Mouse (Mus musculus) liver, adult 2 months (tissue): ENCODE measurements around the gene Casq1. TPM values are rescaled to one million over a fixed set of nuclear protein-coding genes. Genes with fewer than 3 reads are reported as not detected.

Experiments used
- DNase-seq: peaks from one replicate; pipeline ENCODE4 v3.0.0-alpha.2; 2011; ENCODE audit warnings: low read depth, low spot score; ENCODE audit errors: extremely low read depth
- H3K27ac ChIP-seq: fragments of 200-500 bp; replicated peaks from 2 replicates; pipeline ENCODE4 v1.5.1; 2012; ENCODE audit warnings: low read depth, mild to moderate bottlenecking, control low read depth, inconsistent platforms, low read length; ENCODE audit not compliant: insufficient read depth
- H3K27me3 ChIP-seq: fragments of 200-500 bp; 2 replicates; pipeline ENCODE4 v1.6.1; 2012; ENCODE audit warnings: mild to moderate bottlenecking, moderate library complexity, low read length, inconsistent platforms; ENCODE audit not compliant: control insufficient read depth, insufficient read depth
- H3K36me3 ChIP-seq: fragments of 200-500 bp; 2 replicates; pipeline ENCODE4 v1.6.1; 2012; ENCODE audit warnings: low read length, inconsistent platforms; ENCODE audit not compliant: control insufficient read depth, insufficient read depth
- H3K4me1 ChIP-seq: fragments of 200-500 bp; 2 replicates; pipeline ENCODE4 v1.6.1; 2011; ENCODE audit warnings: low read length; ENCODE audit not compliant: control insufficient read depth, insufficient read depth
- H3K4me3 ChIP-seq: fragments of 200-500 bp; 2 replicates; pipeline ENCODE4 v1.5.1; 2011; ENCODE audit warnings: low read depth, mild to moderate bottlenecking, control low read depth, low read length, moderate library complexity; ENCODE audit not compliant: insufficient read depth
- H3K79me2 ChIP-seq: fragments of 200-500 bp; 2 replicates; pipeline ENCODE4 v1.6.1; 2012; ENCODE audit warnings: inconsistent platforms, mild to moderate bottlenecking, low read length, moderate library complexity; ENCODE audit not compliant: control insufficient read depth, insufficient read depth
- H3K9ac ChIP-seq: fragments of 200-500 bp; 2 replicates; pipeline ENCODE4 v1.6.1; 2012; ENCODE audit warnings: low read depth, mild to moderate bottlenecking, control low read depth, inconsistent platforms, low read length
- CTCF ChIP-seq: fragments of 200-500 bp; IDR thresholded peaks from 2 replicates; pipeline ENCODE4 v1.5.1; 2011; ENCODE audit warnings: low read depth, low read length, control low read depth
- POLR2A ChIP-seq: fragments of 200-500 bp; IDR thresholded peaks from 2 replicates; pipeline ENCODE4 v1.6.1; 2011; ENCODE audit warnings: low read length, control low read depth; ENCODE audit not compliant: insufficient read depth; ENCODE audit errors: extremely low read depth
- WGBS: fragments of 180-500 bp; shearing (Covaris S2); methylation state at CpG from one replicate; pipeline ENCODE4 v1.1.7; 2018; 5-methylcytosine and 5-hydroxymethylcytosine counted together
- polyA plus RNA-seq: library from polyadenylated mRNA; depleted of rRNA; stranded (reverse); fragments of >200 nt; gene quantifications from 2 replicates; pipeline ENCODE4 v1.2.3, GENCODE M21; 2012
- total RNA-seq: library from RNA; depleted of rRNA; stranded (reverse); fragments of >200 nt; gene quantifications from 2 replicates; pipeline ENCODE4 v1.2.3, GENCODE M21; 2014

The Casq1 gene
- total and polyA plus RNA-seq, 2 experiments = 0.21 to 0.74 TPM

GRCm38 (mm10) chr1:172207111-172207584 is 12.5 kb downstream of the Casq1 start:
- Histone ChIP-seq H3K79me2 (no peaks in the 10 kb centered on the region), H3K27me3 (no peaks in the 10 kb centered on the region), H3K4me3 (no peak overlapping the region), H3K36me3 (no peaks in the 10 kb centered on the region), H3K4me1 (peaks cover 8% of the 10 kb centered on the region; the same call in 1 of the 2 replicates), H3K9ac (no peak overlapping the region), H3K27ac (0 out of 2 replicates have a peak overlapping the region, but pooled peaks have one; percentile 22)
- WGBS = 36% methylated on average over 7 of the region's 7 CpGs
- no peak for DNase-seq
- TF ChIP-seq POLR2A (no peak), CTCF (no peak)

GRCm38 (mm10) chr1:172206141-172206917 is 13.3 kb downstream of the Casq1 start, which contains the start of gene Pea15a:
Gene Pea15a, minus strand, starts transcription at chr1:172206804.
- DNase-seq = peak; percentile 22

GRCm38 (mm10) chr1:172205741-172206087 is 14.0 kb downstream of the Casq1 start:
- WGBS = 21% methylated on average over 3 of the region's 3 CpGs

More at GRCm38 (mm10) chr1:172206141-172206917, 13.3 kb downstream of the Casq1 start, which contains the start of gene Pea15a:
- no peaks in the 10 kb centered on the region for H3K79me2 ChIP-seq
- H3K4me3 ChIP-seq = peak within 1 kb of the TSS; percentile 68
- peak within 1 kb of the TSS; percentile 34 for H3K27ac ChIP-seq
- H3K36me3 ChIP-seq = no peaks in the 10 kb centered on the region
- 1% methylated on average over 39 of the region's 40 CpGs for WGBS
- TF ChIP-seq CTCF (no peak), POLR2A (0 out of 2 replicates have a peak, but pooled peaks have one; percentile 44)
- H3K27me3 ChIP-seq = no peaks in the 10 kb centered on the region
- H3K9ac ChIP-seq = peak within 1 kb of the TSS; percentile 81
- peaks cover 11% of the 10 kb centered on the region; the same call in 1 of the 2 replicates for H3K4me1 ChIP-seq

GRCm38 (mm10) chr1:172204814-172205740 is 14.6 kb downstream of the Casq1 start:
- DNase-seq = no peak
- Histone ChIP-seq H3K4me3 (no peak overlapping the region), H3K9ac (0 out of 2 replicates have a peak overlapping the region, but pooled peaks have one; percentile 56), H3K79me2 (no peaks in the 10 kb centered on the region), H3K4me1 (peaks cover 11% of the 10 kb centered on the region; the same call in 1 of the 2 replicates), H3K36me3 (no peaks in the 10 kb centered on the region), H3K27me3 (no peaks in the 10 kb centered on the region), H3K27ac (0 out of 2 replicates have a peak overlapping the region, but pooled peaks have one; percentile 4)
- no peak for TF ChIP-seq POLR2A
- TF ChIP-seq CTCF = no peak
- WGBS = 74% methylated on average over 15 of the region's 15 CpGs

More at GRCm38 (mm10) chr1:172205741-172206087, 14.0 kb downstream of the Casq1 start:
- H3K79me2 ChIP-seq = no peaks in the 10 kb centered on the region
- no peak overlapping the region; the same call in 1 of the 2 replicates for H3K27ac ChIP-seq
- H3K36me3 ChIP-seq = no peaks in the 10 kb centered on the region
- H3K4me1 ChIP-seq = peaks cover 11% of the 10 kb centered on the region; the same call in 1 of the 2 replicates
- peak overlapping the region; percentile 68; the same call in 1 of the 2 replicates for H3K4me3 ChIP-seq
- TF ChIP-seq CTCF = no peak
- TF ChIP-seq POLR2A = no peak
- no peak for DNase-seq
- H3K27me3 ChIP-seq = no peaks in the 10 kb centered on the region
- H3K9ac ChIP-seq = peak overlapping the region; percentile 56

- WGBS = 66% methylated on average over 9 of the region's 9 CpGs
- Histone ChIP-seq H3K9ac (no peak overlapping the region), H3K36me3 (peaks cover 2% of the 10 kb centered on the region; the same call in 1 of the 2 replicates), H3K27ac (peak overlapping the region; percentile 31; the same call in 1 of the 2 replicates), H3K4me1 (peaks cover 11% of the 10 kb centered on the region; the same call in 1 of the 2 replicates), H3K27me3 (no peaks in the 10 kb centered on the region), H3K4me3 (no peak overlapping the region), H3K79me2 (no peaks in the 10 kb centered on the region)
- no peak for TF ChIP-seq CTCF
- TF ChIP-seq POLR2A = no peak
- DNase-seq = no peak
Observed at GRCm38 (mm10) chr1:172204033-172204813, 15.4 kb downstream of the Casq1 start.
